Mouse (Mus musculus) megakaryocyte, embryonic 14.5 days (primary cell): Measurements from ENCODE around the gene Nxph4.

Source experiments
- FLI1 ChIP-seq: IDR thresholded peaks from 2 replicates; pipeline ENCODE4 v1.6.1; 2012; ENCODE audit warnings: low read length, inconsistent platforms, mixed read lengths
- GATA1 ChIP-seq: IDR thresholded peaks from 3 replicates; pipeline ENCODE4 v1.6.1; 2012; ENCODE audit warnings: mixed read lengths, low read length, inconsistent platforms, borderline replicate concordance

DNA sequence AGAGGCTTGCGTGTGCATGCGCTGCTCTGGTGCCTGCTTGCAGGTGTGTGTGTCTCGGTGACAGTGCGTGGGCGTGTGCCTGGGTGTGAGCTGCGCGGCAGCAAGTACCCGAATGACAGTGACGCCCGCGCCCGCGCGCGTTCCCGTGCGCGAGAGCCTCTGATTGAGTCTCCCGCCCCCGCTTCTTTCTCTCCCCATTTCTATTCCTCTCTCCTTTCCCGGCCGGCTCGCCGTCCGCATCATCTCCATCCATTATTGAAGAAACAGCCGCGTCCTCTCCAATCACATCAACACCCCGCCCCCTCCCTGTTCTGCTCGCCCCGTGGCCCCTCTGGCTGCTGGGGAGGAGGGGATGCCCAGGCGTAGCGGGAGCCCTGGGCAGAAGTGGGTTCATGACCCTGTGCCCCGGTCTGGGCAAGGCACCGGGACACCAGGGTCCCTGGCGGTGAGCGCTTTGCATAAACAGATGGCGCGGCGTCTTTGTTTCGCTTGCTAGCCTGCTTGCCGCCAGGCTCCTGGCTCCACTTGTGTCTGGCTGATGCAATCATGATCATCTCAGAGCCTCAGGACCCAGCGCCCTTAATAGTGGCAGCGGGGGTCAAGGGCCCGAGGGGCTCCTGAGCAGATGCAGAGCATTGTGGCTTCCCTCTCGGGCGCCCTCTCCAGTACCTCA lies 22.6 kb downstream of the Nxph4 start:
- TF ChIP-seq GATA1, result no peak
- no peak for TF ChIP-seq FLI1
